Mouse (Mus musculus): ENCODE data around the gene Arr3.

Arr3 gene

DNA sequence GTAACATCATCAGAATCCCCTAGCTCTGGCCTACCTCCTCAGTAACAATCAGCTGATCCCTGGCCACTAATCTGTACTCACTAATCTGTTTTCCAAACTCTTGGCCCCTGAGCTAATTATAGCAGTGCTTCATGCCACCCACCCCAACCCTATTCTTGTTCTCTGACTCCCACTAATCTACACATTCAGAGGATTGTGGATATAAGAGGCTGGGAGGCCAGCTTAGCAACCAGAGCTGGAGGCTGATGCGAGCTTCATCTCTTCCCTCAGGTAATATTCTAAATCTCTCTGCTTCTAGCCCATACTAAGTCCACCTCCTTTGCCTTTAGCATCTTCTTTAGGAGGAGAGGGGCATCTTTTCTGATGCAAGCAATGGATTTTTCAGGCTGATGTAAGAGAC, at the start of gene Arr3:
Gene Arr3, plus strand, starts transcription at position 184 of the 400 bp plus-strand sequence.
- DNase-seq (ENCODE audit: low spot score), result no peak

DNA sequence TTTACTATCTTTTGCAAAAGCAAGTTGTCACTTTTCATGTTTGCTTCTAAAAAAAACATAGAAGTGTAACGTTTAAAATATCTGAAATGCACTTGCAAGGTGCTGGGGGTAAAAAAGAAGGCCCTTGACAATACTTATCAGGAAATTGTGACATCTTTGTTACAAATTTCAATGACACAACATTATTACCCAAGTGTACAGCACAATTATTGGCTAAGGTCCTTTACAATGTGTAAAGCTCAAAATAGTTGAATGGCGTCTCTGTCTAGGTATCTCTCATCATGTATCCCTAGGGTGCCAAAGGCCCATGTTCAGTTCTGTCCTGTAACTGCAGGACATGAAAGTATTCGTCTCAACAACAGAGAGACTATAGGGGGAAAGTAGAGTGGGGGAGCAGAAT, 49.3 kb upstream of the Arr3 start:
- DNase-seq (ENCODE audit: low spot score), result no peak

DNA sequence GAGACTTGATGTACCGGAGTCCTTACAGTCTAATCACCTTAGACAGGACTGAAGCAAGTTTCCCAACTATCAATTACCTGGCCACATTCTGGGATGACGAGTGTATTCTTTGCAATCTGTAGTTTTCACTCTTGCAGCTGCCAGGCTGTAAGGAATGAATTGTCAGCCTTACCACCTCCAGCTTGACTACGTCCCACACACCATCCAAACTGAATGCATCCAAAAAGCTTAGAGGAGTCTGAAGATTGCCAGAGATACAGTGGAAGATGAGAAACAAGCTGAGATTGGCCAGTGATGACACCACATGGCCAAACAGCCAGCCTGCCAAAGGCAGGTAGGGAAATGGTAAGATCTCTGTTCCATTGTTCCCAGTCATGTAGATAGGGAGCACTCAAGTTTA, 39.6 kb upstream of the Arr3 start:
- no peak for DNase-seq (ENCODE audit: low spot score)

DNA sequence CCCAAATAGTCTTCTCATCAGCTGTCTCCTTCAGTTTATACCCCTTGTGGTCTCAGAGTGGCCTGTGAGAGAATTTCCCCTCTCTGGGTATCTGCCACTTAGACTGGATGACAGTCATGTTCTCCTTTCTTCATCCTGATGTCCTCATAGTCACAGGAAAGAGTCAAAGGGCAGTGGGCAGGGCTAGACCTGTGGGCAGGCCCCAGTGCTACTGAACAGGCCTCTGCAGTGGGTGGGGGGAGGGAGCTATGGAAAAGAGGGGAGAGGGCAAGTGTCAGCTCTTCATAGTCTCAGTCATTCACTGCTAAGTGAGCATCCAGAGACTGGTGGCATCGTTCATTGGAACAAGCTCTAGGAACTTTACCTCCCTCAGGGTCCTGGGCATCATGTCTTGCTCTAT, 33.3 kb upstream of the Arr3 start, which contains the start of gene Awat1:
Gene Awat1, plus strand, starts transcription at position 301 of the 400 bp plus-strand sequence.
- DNase-seq (ENCODE audit: low spot score), result no peak

DNA sequence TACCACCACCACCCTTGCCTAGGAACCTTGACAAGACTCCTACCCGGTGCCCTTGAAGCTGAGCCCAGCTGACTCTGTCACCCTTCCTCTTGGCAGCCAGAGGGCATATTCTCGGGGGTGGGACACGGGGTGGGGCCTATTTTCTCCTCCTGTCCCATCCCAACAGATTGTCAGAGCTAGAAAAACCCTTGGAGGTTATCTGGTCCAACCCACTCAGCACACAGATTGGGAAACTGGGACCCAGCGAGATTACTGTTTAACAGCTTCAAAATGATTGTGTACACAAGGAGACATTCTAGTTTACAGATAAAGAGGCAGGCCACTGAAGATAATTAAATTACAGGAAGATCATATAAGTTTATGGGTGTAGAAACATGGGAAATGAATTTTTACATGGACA, 10.5 kb upstream of the Arr3 start, which contains the start of gene P2ry4:
Gene P2ry4, minus strand, starts transcription at position 79 of the 400 bp plus-strand sequence.
- no peak for DNase-seq (ENCODE audit: low spot score)

DNA sequence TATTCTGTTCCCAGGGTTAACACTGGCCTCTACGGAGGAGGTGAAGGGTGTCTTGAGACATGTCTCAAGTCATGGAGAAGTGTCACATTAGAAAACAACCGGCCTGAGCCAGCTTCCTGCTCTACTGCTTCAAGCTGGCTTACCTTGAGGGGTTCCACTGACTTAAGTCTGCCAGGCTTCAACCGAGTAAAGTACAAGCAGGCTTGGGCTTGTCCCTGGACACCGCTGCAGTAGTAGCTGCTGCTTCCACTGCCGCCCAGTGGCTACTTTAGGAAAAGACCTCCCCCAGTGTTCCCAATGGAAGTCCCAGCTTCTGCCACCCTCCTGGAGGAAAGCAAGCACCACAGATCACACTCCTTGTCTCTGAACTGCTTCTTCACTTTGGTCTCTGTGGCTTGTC, 7.9 kb upstream of the Arr3 start:
- peak; percentile 68 for DNase-seq (ENCODE audit: low spot score)

DNA sequence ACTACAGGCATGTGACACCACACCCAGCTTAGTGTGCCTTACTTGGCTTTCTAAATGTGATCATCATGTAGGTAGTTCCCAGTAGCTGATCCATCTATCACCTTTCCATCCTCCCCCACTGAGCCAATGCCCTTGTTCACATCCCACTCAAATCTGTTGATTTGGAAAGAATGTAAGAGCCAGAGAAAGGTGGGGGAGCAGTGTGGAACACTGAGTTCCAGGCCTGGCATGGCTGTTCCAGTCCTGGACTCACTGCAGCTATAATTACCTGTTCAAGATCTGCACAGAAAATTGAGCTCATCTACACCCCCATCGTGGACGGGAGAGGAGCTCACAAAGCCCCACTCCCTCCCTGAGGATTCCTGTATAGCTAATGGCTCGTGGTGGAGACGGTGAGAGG, 5.5 kb upstream of the Arr3 start:
- no peak for DNase-seq (ENCODE audit: low spot score)

DNA sequence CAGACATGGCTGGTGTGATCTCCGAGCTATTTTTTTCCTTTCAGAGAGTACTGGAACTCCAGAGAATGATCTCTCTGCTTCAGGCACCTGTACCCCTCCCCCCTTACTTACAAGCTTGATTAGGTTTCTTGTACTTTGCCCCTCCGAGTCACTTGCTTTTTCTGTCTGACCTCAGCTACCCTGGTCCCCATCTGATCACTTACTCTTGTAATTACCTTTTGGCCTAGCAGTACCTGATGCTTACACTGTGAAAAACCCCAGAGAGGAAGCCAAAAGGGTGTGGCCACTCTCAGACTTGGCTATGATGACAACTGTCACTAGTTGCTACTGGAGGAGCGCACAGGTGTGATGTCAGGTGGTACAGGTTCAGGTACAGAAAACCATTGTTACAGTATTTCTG, 13.2 kb downstream of the Arr3 start:
- no peak for DNase-seq (ENCODE audit: low spot score)

DNA sequence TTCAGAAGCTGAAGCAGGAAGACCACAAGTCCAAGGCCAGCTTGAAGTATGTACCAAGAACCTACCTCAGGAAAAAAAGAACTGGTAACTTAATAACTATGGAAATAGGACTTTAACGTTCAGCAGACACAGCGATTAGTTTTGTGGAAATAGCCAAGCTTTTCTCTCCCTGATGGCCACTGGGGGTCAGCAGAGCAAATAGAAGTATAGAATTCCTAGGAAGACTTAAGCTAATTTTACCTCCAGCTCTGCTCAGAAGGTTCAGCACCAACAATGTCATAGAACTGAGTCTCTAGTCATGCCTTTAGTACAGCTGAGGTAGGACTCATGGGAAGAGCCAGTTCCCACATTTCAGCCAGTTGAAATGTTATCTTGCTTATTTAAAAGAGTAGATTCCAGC, 16.1 kb downstream of the Arr3 start:
- DNase-seq (ENCODE audit: low spot score), result peak; percentile 42

DNA sequence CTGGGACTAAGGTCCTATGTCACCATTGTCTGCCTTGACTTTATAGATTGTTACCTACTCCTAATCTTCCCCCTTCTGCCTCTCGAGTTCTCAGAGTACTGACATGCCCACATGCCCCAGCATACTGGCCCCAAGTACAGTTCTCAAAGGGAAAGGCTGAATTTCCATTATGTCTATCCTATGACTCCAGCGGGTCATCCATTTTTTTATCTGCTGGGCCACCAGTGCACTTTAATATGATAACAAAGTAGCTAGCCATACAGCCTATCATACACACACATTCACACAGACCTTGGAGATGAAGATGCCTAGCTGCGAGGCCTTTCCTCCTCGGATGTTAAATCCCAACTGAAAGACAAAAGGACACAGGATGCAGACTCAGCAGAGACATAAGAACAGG, 18.9 kb downstream of the Arr3 start:
- DNase-seq (ENCODE audit: low spot score), result no peak

DNA sequence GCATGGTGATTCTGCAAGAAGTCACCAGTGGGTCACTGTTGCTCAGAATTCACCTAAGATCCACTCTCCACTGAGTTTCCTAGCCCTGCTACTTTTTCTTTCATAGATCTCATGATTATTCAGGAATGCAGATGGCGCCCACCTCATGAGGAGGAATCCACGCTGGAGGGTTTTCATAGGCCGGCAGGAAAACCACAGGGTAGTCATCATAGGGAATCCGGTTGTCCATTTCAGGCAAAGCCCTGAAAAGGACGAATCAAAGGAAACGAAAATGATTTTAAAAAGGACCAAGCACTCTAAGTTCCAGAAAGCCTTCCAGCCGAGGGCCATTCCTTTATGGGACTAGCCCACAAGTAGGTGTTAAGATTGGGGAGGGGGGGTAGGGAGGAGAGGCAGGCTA, 19.8 kb downstream of the Arr3 start:
- DNase-seq (ENCODE audit: low spot score), result peak; percentile 2

DNA sequence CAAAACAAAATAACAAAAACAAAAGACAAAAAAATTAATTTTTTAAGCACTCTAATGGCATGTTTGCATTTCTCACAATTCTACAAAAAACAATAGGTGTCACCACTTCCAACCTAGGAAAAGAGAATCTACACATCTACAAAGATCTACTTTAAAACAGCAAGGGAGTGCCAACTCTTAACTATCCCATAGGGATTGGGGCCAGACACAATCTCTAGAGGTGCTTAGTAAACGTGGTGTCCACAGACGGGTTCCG, 20.2 kb downstream of the Arr3 start, which contains the start of gene Kif4:
Gene Kif4, plus strand, starts transcription at position 192 of the 256 bp plus-strand sequence.
- DNase-seq (ENCODE audit: low spot score), result no peak

DNA sequence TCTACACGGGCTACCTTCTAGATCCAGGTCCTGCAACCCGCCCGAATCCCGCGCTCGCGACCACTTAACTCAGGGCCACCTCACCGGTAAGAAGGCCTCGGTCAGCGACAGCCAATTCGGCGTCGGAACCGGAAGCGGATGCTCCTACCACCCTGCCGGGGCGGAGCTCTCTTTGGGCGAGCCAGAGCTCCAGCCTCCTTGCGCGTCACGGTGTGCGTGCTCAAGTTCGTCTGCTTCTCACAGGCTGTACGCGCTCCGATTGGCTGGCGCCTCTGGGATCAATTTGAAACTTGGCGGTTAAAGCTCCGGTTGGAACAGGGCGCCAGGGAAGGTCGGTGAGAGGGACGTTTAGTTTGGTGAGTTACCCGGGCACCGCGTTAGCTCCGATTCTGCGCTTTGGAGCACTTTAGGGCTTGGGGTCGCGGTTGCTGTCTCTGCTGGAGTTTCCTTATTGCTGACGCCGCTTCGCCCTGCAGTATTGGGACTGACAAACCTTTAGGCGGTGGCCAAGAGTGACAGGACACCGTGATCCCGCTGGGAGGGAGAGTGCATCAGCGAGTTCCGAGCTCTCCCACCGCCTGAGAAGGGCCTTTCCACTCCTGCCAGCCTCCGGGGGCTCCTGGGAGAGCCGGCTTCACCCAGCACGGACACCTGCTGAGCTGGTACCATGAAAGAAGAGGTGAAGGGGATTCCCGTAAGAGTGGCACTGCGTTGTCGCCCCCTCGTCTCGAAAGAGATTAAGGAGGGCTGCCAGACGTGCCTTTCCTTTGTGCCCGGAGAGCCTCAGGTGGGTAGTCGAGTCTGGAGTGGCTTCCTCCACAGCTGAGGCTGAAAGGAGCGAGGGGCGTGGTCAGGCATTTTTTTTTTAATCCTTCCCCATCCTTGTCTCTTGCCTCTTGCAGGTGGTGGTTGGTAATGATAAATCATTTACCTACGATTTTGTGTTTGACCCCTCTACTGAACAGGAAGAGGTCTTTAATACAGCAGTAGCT, 20.8 kb downstream of the Arr3 start, which contains the start of gene Pdzd11:
Gene Pdzd11, minus strand, starts transcription at position 767 of the 992 bp plus-strand sequence.
- peak; percentile 94 for DNase-seq (ENCODE audit: low spot score)

DNA sequence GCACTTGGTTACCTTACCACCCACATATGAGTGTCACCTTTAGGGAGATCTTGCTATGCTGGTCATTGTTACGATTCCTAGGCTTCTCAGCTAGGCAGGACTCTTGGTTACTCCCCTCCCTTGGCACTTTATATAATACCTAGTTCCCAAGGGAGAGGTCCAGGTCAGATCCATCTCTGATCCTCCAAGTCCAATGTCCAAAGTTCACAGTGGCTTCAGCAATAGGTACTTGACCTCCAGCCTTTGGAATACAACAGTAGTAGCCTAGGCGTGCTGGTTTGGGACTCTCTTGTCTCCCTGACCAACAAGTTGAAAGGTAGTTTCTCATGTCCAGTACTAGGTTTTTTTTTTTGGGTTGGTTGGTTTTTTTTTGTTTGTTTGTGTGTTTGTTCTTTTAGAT, 23.8 kb downstream of the Arr3 start:
- no peak for DNase-seq (ENCODE audit: low spot score)

DNA sequence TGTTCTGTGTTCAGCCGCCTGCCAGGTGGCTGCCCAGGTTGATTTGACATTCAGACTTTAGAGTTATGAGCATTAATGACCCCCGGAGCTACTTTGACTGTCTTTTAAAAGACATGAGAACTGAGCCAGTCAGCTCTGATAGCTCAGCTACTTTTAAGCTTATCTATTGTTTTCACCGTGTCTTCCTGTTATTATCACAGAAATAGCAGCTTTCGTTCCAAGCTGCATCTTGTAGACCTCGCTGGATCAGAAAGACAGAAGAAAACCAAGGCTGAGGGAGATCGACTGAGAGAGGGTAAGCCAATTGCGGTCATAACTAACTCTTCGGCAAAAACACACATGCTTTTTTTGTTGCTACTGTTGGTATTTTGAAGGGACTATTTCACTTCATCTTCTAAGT, 33.2 kb downstream of the Arr3 start:
- no peak for DNase-seq (ENCODE audit: low spot score)

DNA sequence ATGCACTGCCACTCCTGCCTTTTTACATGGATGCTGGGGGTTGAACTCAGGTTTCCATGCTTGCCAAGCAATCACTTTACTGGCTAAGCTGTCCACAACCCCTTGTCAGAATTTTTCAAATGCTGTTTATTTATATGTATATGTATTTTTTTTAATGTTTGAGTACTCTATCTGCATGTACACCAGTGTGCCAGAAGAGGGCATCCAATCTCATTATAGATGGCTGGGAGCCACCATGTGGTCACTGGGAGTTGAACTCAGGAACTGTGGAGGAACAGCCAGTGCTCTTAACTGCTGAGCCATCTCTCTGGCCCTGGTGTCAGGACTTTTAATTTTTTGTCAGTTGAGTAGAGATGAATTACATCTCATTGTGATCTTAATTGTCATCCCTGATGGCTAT, 47.6 kb downstream of the Arr3 start:
- DNase-seq (ENCODE audit: low spot score), result no peak

DNA sequence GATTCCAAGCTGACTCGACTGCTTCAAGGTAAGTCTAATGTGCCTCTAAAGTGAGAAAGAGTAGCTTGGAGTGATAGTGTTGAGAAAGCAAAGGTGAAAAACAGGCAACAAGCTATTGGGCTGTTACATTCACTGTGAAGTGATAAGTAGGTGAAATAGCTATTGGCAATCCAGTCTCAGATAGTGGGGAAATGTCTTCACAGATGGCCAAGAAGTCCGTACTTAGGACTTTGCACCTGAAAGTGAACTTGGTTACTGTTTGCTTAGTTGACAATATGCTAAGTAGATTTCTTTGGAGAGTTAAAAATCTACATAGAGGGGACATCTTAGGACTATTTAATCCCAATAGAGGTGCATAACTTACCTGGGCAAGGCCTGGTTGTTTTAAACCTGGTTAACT, 59.5 kb downstream of the Arr3 start:
- DNase-seq (ENCODE audit: low spot score), result no peak
